Mouse (Mus musculus) kidney, adult 2 months (tissue): ENCODE measurements around the gene Phpt1.

Experiments
- CTCF ChIP-seq: fragments of 200-500 bp; conservative IDR thresholded peaks from 2 replicates; pipeline ENCODE4 v1.5.1; 2011; ENCODE audit warnings: low read depth, mild to moderate bottlenecking, control low read depth, low read length, moderate library complexity, mixed read lengths; ENCODE audit not compliant: insufficient read depth, insufficient read length
- POLR2A ChIP-seq: fragments of 200-500 bp; IDR thresholded peaks from one replicate; pipeline ENCODE4 v1.6.1; 2011; ENCODE audit warnings: low read depth, low read length, control low read depth

- TF ChIP-seq CTCF (no peak), POLR2A (no peak)
Measured at GRCm38 (mm10) chr2:25557964-25558360, 17.1 kb downstream of the Phpt1 start.
